Mouse (Mus musculus) embryo, embryonic 11.5 days (tissue): Measurements from ENCODE around the gene 4930535I16Rik.
A peak's percentile ranks its signal among the peaks of the same experiment; 100 is the strongest.

ENCODE experiments used
- DNase-seq: peaks from one replicate; pipeline ENCODE4 v3.0.0-alpha.2; 2012; ENCODE audit warnings: low read depth, low spot score

The 4930535I16Rik gene

DNA sequence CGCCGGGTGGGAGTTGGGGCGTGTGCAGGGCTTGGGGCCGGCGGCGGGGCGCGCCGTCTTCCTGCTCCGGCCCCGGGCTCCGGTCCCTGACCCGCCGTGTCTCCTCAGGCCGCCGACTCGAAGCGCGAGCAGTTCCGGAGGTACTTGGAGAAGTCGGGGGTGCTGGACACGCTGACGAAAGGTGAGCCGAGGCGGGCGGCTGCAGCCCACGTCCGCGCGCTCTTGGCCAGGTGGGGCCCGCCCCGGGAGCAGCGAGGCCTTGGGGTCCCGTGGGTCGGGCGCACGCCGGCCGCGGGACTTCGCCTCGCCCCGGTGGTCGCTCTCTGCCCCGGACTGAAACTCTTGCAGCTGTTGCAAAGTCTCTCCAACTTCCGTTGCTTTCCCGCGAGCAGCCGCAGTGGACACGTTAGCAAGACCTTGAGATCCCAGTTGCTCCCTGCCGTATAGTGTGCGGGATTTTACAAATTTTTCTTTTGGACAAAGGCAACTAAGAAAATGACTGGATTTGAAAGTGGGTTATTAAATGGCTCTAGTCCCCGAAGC lies 12.6 kb downstream of the 4930535I16Rik start:
- no peak for DNase-seq

DNA sequence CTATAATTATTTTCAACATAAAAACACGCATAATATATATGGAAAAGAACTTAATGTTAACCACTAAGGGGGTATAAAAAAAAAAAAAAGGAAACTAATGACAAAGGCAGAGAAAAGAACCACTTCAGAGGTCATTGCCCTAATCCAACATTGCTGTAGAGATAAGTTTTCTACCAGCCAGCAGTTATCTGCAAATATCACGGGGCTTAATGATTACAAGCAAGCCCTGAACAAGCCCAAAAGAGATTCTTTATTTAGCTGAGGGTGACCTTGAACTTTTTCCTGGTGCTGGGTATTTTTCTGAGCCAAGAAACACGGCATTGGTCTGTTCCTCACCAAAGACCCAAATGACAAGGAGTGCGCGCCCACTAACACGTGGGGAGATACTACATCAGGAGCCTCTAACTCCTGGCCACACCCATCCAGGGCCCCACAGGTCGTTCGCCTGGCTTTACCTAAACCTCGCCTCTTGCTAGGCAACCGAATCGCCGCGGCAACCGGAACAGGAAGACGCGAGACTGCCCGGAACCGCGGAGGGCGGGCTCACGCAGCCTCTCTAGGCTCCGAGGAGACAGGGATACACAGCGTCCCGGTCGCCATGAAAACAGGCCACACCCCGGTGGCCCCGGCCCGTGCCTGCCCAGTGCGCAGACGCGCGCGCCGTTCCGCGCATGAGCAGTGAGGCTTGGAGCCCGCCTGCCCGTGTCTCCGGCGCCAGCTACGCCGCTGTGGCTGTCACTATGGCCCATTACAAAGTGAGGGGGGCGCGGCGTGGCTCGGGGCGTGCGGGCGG lies 13.3 kb downstream of the 4930535I16Rik start, which contains the start of gene Mycbp:
Gene Mycbp (plus strand): TSS at position 500 of the 793 bp plus-strand sequence.
- peak; percentile 99 for DNase-seq

- no peak for DNase-seq
Observed at GRCm38 (mm10) chr4:123903432-123903831, 14.4 kb downstream of the 4930535I16Rik start.

GRCm38 (mm10) chr4:123898696-123899095 lies 19.1 kb downstream of the 4930535I16Rik start:
- no peak for DNase-seq

DNA sequence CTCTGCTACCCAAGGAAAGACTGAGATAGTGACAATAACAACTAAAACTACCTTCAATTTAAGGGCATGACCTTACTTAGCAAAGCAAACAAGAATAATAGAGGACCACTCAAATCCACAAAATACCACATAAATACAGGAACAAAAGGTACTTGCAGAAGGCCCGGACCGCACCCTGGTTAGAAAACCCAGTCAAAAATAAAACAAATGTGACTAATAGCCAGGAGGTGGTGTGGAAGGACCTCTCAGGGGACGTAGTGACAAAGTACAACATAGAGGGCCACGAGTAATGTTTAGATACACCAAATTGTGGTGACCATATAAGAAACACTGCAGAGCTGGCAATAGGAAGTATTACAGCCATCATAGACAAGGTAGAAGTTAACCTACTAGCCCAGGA lies 23.5 kb downstream of the 4930535I16Rik start:
- no peak for DNase-seq

DNA sequence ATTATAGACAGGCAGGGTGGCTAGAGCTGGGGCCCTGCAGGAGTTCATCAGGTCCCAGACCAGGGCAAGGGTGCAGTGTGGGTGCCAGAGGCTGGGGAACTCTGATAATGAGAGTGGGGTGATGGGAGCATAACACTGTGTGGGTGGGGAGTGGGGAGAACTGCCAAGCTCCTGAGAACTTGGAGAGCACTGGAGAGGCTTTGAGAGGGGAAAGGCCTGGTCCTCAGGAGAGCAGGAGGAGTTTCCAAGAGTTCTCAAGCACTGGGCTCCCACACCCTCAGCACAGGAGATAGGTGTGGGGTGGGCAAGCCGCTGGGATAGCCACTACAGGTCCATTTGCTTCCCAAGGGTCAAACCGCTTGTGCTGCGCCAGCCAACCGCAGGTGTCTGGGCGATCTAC lies 24.1 kb downstream of the 4930535I16Rik start:
- DNase-seq = no peak
